In the genomic region with DNA sequence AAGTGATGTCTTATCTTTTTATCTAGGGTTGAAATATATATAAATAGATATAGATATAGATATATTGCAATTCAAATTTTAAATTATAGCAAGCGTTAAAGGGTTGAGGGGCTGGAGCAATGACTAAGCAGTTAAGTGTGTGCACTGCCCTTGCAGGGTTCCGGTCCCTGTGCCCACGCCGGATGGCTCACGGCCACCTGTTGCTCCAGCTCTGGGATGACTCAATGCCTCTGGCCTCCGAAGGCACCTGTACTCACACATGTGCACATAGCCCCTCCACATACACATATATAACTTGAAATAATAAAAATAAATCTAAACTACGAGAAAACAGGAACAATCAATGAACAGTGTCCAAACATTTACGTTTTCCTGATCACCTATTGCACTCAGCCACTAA, we compare ENCODE assay signal across 14 mouse cellular contexts.
"Had no signal": no experiment of that assay in that cellular context is flagged by ENCODE, and none has a peak within 500 bp of the region (broad histone marks: within the 10 kb centered on the region; RNA-seq: fewer than 3 reads in every experiment).

No protein-coding gene starts in this region.

- H3K9ac ChIP-seq: liver, embryonic 12.5 days; lung, embryonic 14.5 days; midbrain, embryonic 15.5 days had no signal

- ATAC-seq: intestine, postnatal 0 days; liver, embryonic 12.5 days; midbrain, embryonic 15.5 days had no signal

- H3K27ac ChIP-seq: liver, embryonic 12.5 days; macrophage; midbrain, embryonic 15.5 days had no signal

- H3K36me3 ChIP-seq: limb, embryonic 10.5 days; liver, embryonic 12.5 days; midbrain, embryonic 15.5 days had no signal

- H3K4me2 ChIP-seq: liver, embryonic 12.5 days; lung, embryonic 14.5 days; midbrain, embryonic 11.5 days; midbrain, embryonic 15.5 days had no signal

- DNase-seq: kidney, adult 8-10 months; kidney, postnatal 25 days; lung, embryonic 14.5 days; lung, postnatal 14 days; spleen, adult 18-20 months; thymus, adult 18-20 months; thymus, postnatal 14 days had no signal

- H3K4me3 ChIP-seq: limb, embryonic 10.5 days; liver, embryonic 12.5 days; megakaryocyte, embryonic 14.5 days; midbrain, embryonic 15.5 days had no signal

- H3K27me3 ChIP-seq: liver, embryonic 12.5 days; midbrain, embryonic 15.5 days had no signal

- H3K9me3 ChIP-seq: limb, embryonic 10.5 days; liver, embryonic 12.5 days; megakaryocyte, embryonic 14.5 days; midbrain, embryonic 15.5 days had no signal
